In genomic region chr4:32961394-32961793, GRCm38 (mm10) we compare ENCODE assay signal across 34 mouse cellular contexts.
"Had no signal": no experiment of that assay in that cellular context is flagged by ENCODE, and none has a peak within 500 bp of the region (broad histone marks: within the 10 kb centered on the region; RNA-seq: fewer than 3 reads in every experiment).

No protein-coding gene starts in this region.

- H3K36me3 ChIP-seq: heart, embryonic 10.5 days; heart, embryonic 12.5 days; heart, embryonic 13.5 days; heart, embryonic 15.5 days; hindbrain, embryonic 10.5 days; hindbrain, embryonic 12.5 days; hindbrain, embryonic 15.5 days; intestine, embryonic 15.5 days; kidney, embryonic 15.5 days had no signal

- H3K27ac ChIP-seq: heart, embryonic 10.5 days; heart, embryonic 13.5 days; heart, embryonic 15.5 days; hindbrain, embryonic 10.5 days; hindbrain, embryonic 12.5 days; hindbrain, embryonic 14.5 days; hindbrain, embryonic 15.5 days; hindbrain, postnatal 0 days; intestine, embryonic 15.5 days; kidney, embryonic 15.5 days; kidney, postnatal 0 days; layer of hippocampus, adult 2 months; left cerebral cortex, adult 2 months had no signal

- H3K4me1 ChIP-seq: heart, embryonic 10.5 days; heart, embryonic 12.5 days; heart, embryonic 13.5 days; heart, embryonic 15.5 days; hindbrain, embryonic 10.5 days; hindbrain, embryonic 12.5 days; hindbrain, embryonic 15.5 days; intestine, embryonic 15.5 days; kidney, embryonic 15.5 days had no signal

- ATAC-seq: hindbrain, embryonic 16.5 days; hindbrain, postnatal 0 days; intestine, embryonic 15.5 days; intestine, embryonic 16.5 days; intestine, postnatal 0 days had no signal

- H3K9ac ChIP-seq: heart, embryonic 12.5 days; heart, embryonic 13.5 days; heart, embryonic 15.5 days; hindbrain, embryonic 12.5 days; hindbrain, embryonic 14.5 days; hindbrain, embryonic 15.5 days; intestine, embryonic 15.5 days; kidney, embryonic 15.5 days had no signal

- H3K4me2 ChIP-seq: heart, embryonic 11.5 days; heart, embryonic 12.5 days; heart, embryonic 13.5 days; heart, embryonic 15.5 days; hindbrain, embryonic 12.5 days; hindbrain, embryonic 14.5 days; hindbrain, embryonic 15.5 days; intestine, embryonic 15.5 days; kidney, embryonic 15.5 days had no signal

- H3K4me3 ChIP-seq: heart, embryonic 10.5 days; heart, embryonic 12.5 days; heart, embryonic 13.5 days; heart, embryonic 15.5 days; hindbrain, embryonic 10.5 days; hindbrain, embryonic 12.5 days; hindbrain, embryonic 15.5 days; intestine, embryonic 15.5 days; kidney, embryonic 15.5 days; layer of hippocampus, adult 2 months; left cerebral cortex, adult 2 months had no signal

- H3K9me3 ChIP-seq: heart, embryonic 12.5 days; heart, embryonic 13.5 days; heart, embryonic 15.5 days; hindbrain, embryonic 10.5 days; hindbrain, embryonic 12.5 days; hindbrain, embryonic 15.5 days; intestine, embryonic 15.5 days; kidney, embryonic 15.5 days had no signal

- H3K27me3 ChIP-seq: heart, embryonic 12.5 days; heart, embryonic 13.5 days; heart, embryonic 15.5 days; hindbrain, embryonic 12.5 days; hindbrain, embryonic 15.5 days; intestine, embryonic 15.5 days; kidney, embryonic 15.5 days had no signal

- DNase-seq: heart, postnatal 10 days; heart, postnatal 14 days; heart, postnatal 36 days; heart, postnatal 4 days; kidney, adult 11 months; kidney, adult 18-20 months; kidney, adult 2 months; kidney, adult 8-10 months; kidney, adult 9 months; kidney, postnatal 10 days; kidney, postnatal 14 days; kidney, postnatal 25 days; kidney, postnatal 36 days; kidney, postnatal 4 days; layer of hippocampus, adult 9-11 months; layer of hippocampus, postnatal 36 days had no signal
